Mouse (Mus musculus) stomach, embryonic 14.5 days (tissue): ENCODE data around the gene Nlrc3. TPM values are rescaled to one million over a fixed set of nuclear protein-coding genes. Genes with fewer than 3 reads are reported as not detected.

Source experiments
- microRNA-seq: library from miRNA; unstranded; fragments of <30 nt; microRNA quantifications from one replicate; pipeline ENCODE4, GENCODE M21; 2016
- polyA plus RNA-seq: library from polyadenylated mRNA; unstranded; fragments of >200 nt; fragmentation: Nextera tagmentation; extraction: Ambion mirVana; gene quantifications from 2 replicates; pipeline ENCODE4 v1.2.1, GENCODE M21; 2014

Nlrc3 gene
- polyA plus RNA-seq, 1 experiment from 2014 or later = 1.2 TPM

Small RNAs within 50 kb of the gene (microRNA-seq; reads per million reads assigned to microRNA genes)
- gene Gm23493 = not detected

Other genes with a start within 250 kb of the Nlrc3 start
- gene Zfp263, start 232.5 kb downstream of the Nlrc3 start, polyA plus RNA-seq = 29.9 and 30.3 TPM in 2 replicates
- gene Olfr15, start 145.8 kb downstream of the Nlrc3 start, polyA plus RNA-seq = not detected in 2 replicates
- gene Zfp174, start 129.4 kb downstream of the Nlrc3 start, polyA plus RNA-seq = 1.7 TPM in 2 replicates
- 49.1 and 53.0 TPM in 2 replicates for gene Naa60, start 104.3 kb downstream of the Nlrc3 start, polyA plus RNA-seq
- 7.0 and 8.1 TPM in 2 replicates for gene Zfp597, start 92.1 kb downstream of the Nlrc3 start, polyA plus RNA-seq
- 1.00 and 3.2 TPM in 2 replicates for gene Gm20695, start 92.0 kb downstream of the Nlrc3 start, polyA plus RNA-seq
- gene 1700037C18Rik, start 67.9 kb downstream of the Nlrc3 start, polyA plus RNA-seq = 6.2 and 6.6 TPM in 2 replicates
- 28.3 and 28.9 TPM in 2 replicates for gene Cluap1, start 67.8 kb downstream of the Nlrc3 start, polyA plus RNA-seq
- 23.1 and 28.1 TPM in 2 replicates for gene Slx4, start 27.1 kb upstream of the Nlrc3 start, polyA plus RNA-seq
- 5.5 and 12.0 TPM in 2 replicates for gene Dnase1, start 60.3 kb upstream of the Nlrc3 start, polyA plus RNA-seq
- gene Trap1, start 101.2 kb upstream of the Nlrc3 start, polyA plus RNA-seq = 93.4 and 94.0 TPM in 2 replicates
- gene Crebbp, start 237.4 kb upstream of the Nlrc3 start, polyA plus RNA-seq = 53.6 and 65.3 TPM in 2 replicates